Mouse (Mus musculus): Measurements from ENCODE around the gene Zeb2. TPM values are rescaled to one million over a fixed set of nuclear protein-coding genes. Genes with fewer than 3 reads are reported as not detected.

The Zeb2 gene
- polyA plus RNA-seq, 1 experiment, result 9.8 TPM

GRCm38 (mm10) chr2:44944689-44945088 lies 172.5 kb downstream of the Zeb2 start:
- no peaks in the 10 kb centered on the region for H3K36me3 ChIP-seq (ENCODE audit: control insufficient read depth, insufficient read depth)
- no peaks in the 10 kb centered on the region for H3K27me3 ChIP-seq (ENCODE audit: control insufficient read depth, insufficient read depth, insufficient read length)
- H3K79me3 ChIP-seq (ENCODE audit: low read depth), result no peaks in the 10 kb centered on the region
- H3K4me3 ChIP-seq (ENCODE audit: insufficient read depth, poor library complexity, severe bottlenecking), result no peak overlapping the region
- H3K79me2 ChIP-seq (ENCODE audit: control insufficient read depth, insufficient read depth), result no peaks in the 10 kb centered on the region
- H3ac ChIP-seq (ENCODE audit: control insufficient read depth, insufficient read length, low read depth), result no peak overlapping the region
- no peak for TF ChIP-seq FOSL1 (IDR thresholded peaks at IDR 0.05; ENCODE audit: insufficient read depth, low read length, poor library complexity, severe bottlenecking)
- TF ChIP-seq MAX (IDR thresholded peaks at IDR 0.05), result no peak
- no peak for TF ChIP-seq MYOD1 (IDR thresholded peaks at IDR 0.05; ENCODE audit: control insufficient read depth, insufficient read length, low read depth)

Small RNAs within 50 kb of the gene (microRNA-seq; reads per million reads assigned to microRNA genes)
- 0.16 reads per million for gene Mir5129 (ENCODE audit: borderline microRNAs expressed)

Other genes starting within 250 kb of the Zeb2 start
- 3.6 TPM for gene Gtdc1, start 189.7 kb downstream of the Zeb2 start, polyA plus RNA-seq (2012; fragmentation: generic; extraction: Trizol)

Data from C2C12 (cell line).